Mouse (Mus musculus) retina, postnatal 1 day (tissue): ENCODE measurements around the gene Hk3.

Experiments used
- DNase-seq: peaks from one replicate; pipeline ENCODE4 v3.0.0-alpha.2; 2012

Hk3 gene

GRCm38 (mm10) chr13:55000433-55000832 is 20.8 kb downstream of the Hk3 start:
- no peak for DNase-seq

- no peak for DNase-seq
These were observed 23.6 kb downstream of the Hk3 start for GRCm38 (mm10) chr13:54997568-54997967.

GRCm38 (mm10) chr13:54995161-54995560 is 26.0 kb downstream of the Hk3 start:
- no peak for DNase-seq

- peak; percentile 93 for DNase-seq
These were observed 26.6 kb downstream of the Hk3 start for GRCm38 (mm10) chr13:54994576-54994975.

- DNase-seq = peak; percentile 53
These were observed 29.0 kb downstream of the Hk3 start for GRCm38 (mm10) chr13:54992215-54992614.

GRCm38 (mm10) chr13:54988181-54988760 is 32.9 kb downstream of the Hk3 start:
- no peak for DNase-seq

GRCm38 (mm10) chr13:54987405-54987804 is 33.8 kb downstream of the Hk3 start:
- DNase-seq = peak; percentile 49

GRCm38 (mm10) chr13:54983614-54984013 is 37.6 kb downstream of the Hk3 start:
- peak; percentile 36 for DNase-seq

GRCm38 (mm10) chr13:54983001-54983400 is 38.2 kb downstream of the Hk3 start:
- no peak for DNase-seq

- DNase-seq = no peak
These were observed 40.2 kb downstream of the Hk3 start for GRCm38 (mm10) chr13:54980957-54981356.

GRCm38 (mm10) chr13:54978804-54979203 is 42.4 kb downstream of the Hk3 start:
- peak; percentile 66 for DNase-seq

GRCm38 (mm10) chr13:54975546-54975945 is 45.6 kb downstream of the Hk3 start:
- no peak for DNase-seq

- no peak for DNase-seq
These were observed 50.5 kb downstream of the Hk3 start for GRCm38 (mm10) chr13:54970521-54971247.

- DNase-seq = no peak
These were observed 51.7 kb downstream of the Hk3 start for GRCm38 (mm10) chr13:54969513-54969912.

- DNase-seq = no peak
These were observed 52.5 kb downstream of the Hk3 start for GRCm38 (mm10) chr13:54968636-54969035.

- peak; percentile 57 for DNase-seq
These were observed 53.7 kb downstream of the Hk3 start for GRCm38 (mm10) chr13:54967501-54967900.

- DNase-seq = no peak
These were observed 55.9 kb downstream of the Hk3 start for GRCm38 (mm10) chr13:54965256-54965655.

GRCm38 (mm10) chr13:54960491-54960890 is 60.7 kb downstream of the Hk3 start:
- no peak for DNase-seq

GRCm38 (mm10) chr13:54959842-54960241 is 61.3 kb downstream of the Hk3 start:
- no peak for DNase-seq

- DNase-seq = no peak
These were observed 62.0 kb downstream of the Hk3 start for GRCm38 (mm10) chr13:54959059-54959701.

GRCm38 (mm10) chr13:54957281-54957680 is 63.9 kb downstream of the Hk3 start:
- DNase-seq = no peak
